Mouse (Mus musculus) liver, embryonic 14.5 days (tissue): ENCODE data around the gene Pigb. TPM values are rescaled to one million over a fixed set of nuclear protein-coding genes. Genes with fewer than 3 reads are reported as not detected.

Experiments
- ATAC-seq: fragments of 200-750 bp; cut with Nextera tagmentation; 2 replicates; pipeline ENCODE4 v1.8.0; 2017; ENCODE audit warnings: moderate number of reproducible peaks, mild to moderate bottlenecking, moderate library complexity; ENCODE audit not compliant: insufficient read depth
- DNase-seq, 3 experiments: peaks; one replicate each; pipeline ENCODE4 v3.0.0-alpha.2; 2012 to 2013; ENCODE audit warnings: low read depth in 3 of 3, low spot score in 3 of 3
- H3K27ac ChIP-seq: fragments of 300-500 bp; sonication (generic); 2 replicates; pipeline ENCODE4 v1.5.1; 2014; ENCODE audit warnings: moderate library complexity, mild to moderate bottlenecking, control low read depth, inconsistent platforms
- H3K27me3 ChIP-seq: fragments of 300-500 bp; sonication (generic); 2 replicates; pipeline ENCODE4 v1.6.1; 2014; ENCODE audit warnings: mild to moderate bottlenecking, low read length, moderate library complexity; ENCODE audit not compliant: control insufficient read depth, insufficient read depth
- H3K36me3 ChIP-seq: fragments of 300-500 bp; sonication (generic); replicated peaks from 2 replicates; pipeline ENCODE4 v1.6.1; 2014; ENCODE audit warnings: low read depth; ENCODE audit not compliant: control insufficient read depth, insufficient read depth
- H3K4me1 ChIP-seq, 2 experiments: fragments of 200-500 bp in 1 of 2; fragments of 300-500 bp in 1 of 2; sonication (generic) in 1 of 2; replicated peaks; 2 replicates each; pipeline ENCODE4 v1.6.1; 2012 to 2014; ENCODE audit warnings: antibody characterized with exemption in 1 of 2, inconsistent platforms in 1 of 2, low read length in 1 of 2; ENCODE audit not compliant: control insufficient read depth in 2 of 2, insufficient read depth in 2 of 2
- H3K4me2 ChIP-seq: fragments of 300-500 bp; sonication (generic); 2 replicates; pipeline ENCODE4 v1.6.1; 2014; ENCODE audit warnings: low read depth, mild to moderate bottlenecking, control low read depth, moderate library complexity
- H3K4me3 ChIP-seq, 2 experiments: fragments of 200-500 bp in 1 of 2; fragments of 300-500 bp in 1 of 2; sonication (generic) in 1 of 2; 2 replicates each; pipeline ENCODE4 v1.5.1; 2012 to 2014; ENCODE audit warnings: low read depth in 2 of 2, low read length in 2 of 2, mild to moderate bottlenecking in 2 of 2, control low read depth in 1 of 2, inconsistent platforms in 1 of 2, moderate library complexity in 1 of 2; ENCODE audit not compliant: insufficient read depth in 1 of 2
- H3K9ac ChIP-seq: fragments of 300-500 bp; sonication (generic); replicated peaks from 2 replicates; pipeline ENCODE4 v1.6.1; 2014; ENCODE audit warnings: mild to moderate bottlenecking, control low read depth, moderate library complexity
- H3K9me3 ChIP-seq: fragments of 300-500 bp; sonication (generic); 2 replicates; pipeline ENCODE4 v1.6.1; 2016; ENCODE audit warnings: low read length, mixed read lengths; ENCODE audit not compliant: control insufficient read depth
- CTCF ChIP-seq: IDR thresholded peaks from 2 replicates; pipeline ENCODE4 v1.5.1; 2016; ENCODE audit warnings: antibody characterized with exemption, low read depth, control low read depth
- EP300 ChIP-seq: IDR thresholded peaks from 2 replicates; pipeline ENCODE4 v1.6.1; 2016; ENCODE audit warnings: antibody characterized with exemption, low read depth
- WGBS: fragments of 180-500 bp; shearing (Covaris S2); extraction: QIAGEN DNeasy Blood & Tissue Kit; methylation state at CpG from one replicate; pipeline ENCODE4 v1.1.7; 2014; ENCODE audit not compliant: insufficient replicate concordance; 5-methylcytosine and 5-hydroxymethylcytosine counted together
- polyA plus RNA-seq, 2 experiments: library from polyadenylated mRNA; depleted of rRNA in 1 of 2; stranded (reverse) in 1 of 2; unstranded in 1 of 2; fragments of >200 nt; fragmentation: Nextera tagmentation in 1 of 2; extraction: Ambion mirVana in 1 of 2; gene quantifications; 2 replicates each; pipeline versions ENCODE4 v1.2.1 to v1.2.3; 2012 to 2014

The Pigb gene
- polyA plus RNA-seq, 2 experiments = 4.3 to 5.2 TPM

DNA sequence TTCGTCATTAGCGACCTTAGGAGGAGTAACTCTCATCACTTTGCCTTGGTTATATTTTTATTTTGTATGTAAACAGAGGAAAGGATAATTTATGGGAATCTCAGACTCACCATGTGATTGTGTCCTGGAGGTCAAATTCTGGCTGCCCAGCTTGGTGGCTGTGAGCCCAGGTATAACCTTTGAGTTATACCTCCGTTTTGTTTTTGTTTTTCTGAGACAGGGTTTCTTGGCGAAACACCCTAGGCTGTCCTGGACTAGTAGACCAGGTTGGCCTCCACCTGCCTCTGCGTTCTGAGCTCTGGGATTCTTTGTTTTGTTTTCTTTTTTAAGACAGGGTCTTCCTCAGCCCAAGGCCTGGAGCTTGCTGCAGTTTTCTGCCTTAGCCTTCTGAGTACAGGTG, 51.5 kb downstream of the Pigb start:
- no peak for DNase-seq
- Histone ChIP-seq H3K27me3 (no peaks in the 10 kb centered on the region), H3K4me2 (no peak overlapping the region), H3K9ac (no peak overlapping the region), H3K27ac (no peak overlapping the region), H3K4me3 (no peak overlapping the region), H3K36me3 (no peaks in the 10 kb centered on the region), H3K9me3 (no peaks in the 10 kb centered on the region), H3K4me1 (peaks cover 5 to 10% of the 10 kb centered on the region in 2 experiments)
- ATAC-seq = no peak
- TF ChIP-seq EP300 = no peak
- no peak for TF ChIP-seq CTCF
- 64% methylated on average over 5 of the region's 5 CpGs for WGBS

DNA sequence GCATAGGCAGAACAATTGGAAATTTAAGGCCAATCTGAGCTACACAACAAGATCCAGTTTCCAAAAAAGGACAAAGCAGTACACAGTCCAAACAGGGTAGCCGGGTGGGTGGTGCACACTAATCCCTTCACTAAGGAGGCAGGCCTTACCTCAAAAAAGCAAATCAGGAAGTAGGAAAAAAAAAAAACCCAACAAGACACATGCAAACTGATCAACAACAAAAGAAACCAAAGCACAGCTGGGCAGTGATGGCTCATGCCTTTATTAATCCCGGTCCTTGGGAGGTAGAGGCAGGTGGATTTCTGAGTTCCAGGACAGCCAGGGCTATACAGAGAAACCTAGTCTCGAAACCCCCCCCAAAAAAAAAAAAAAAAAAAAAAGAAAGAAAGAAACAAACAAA, 52.5 kb downstream of the Pigb start:
- 54% methylated on average over 3 of the region's 3 CpGs for WGBS
- no peak for TF ChIP-seq CTCF
- TF ChIP-seq EP300 = no peak
- no peaks in the 10 kb centered on the region for H3K36me3 ChIP-seq
- no peak overlapping the region for H3K9ac ChIP-seq
- no peaks in the 10 kb centered on the region for H3K9me3 ChIP-seq
- H3K27ac ChIP-seq = no peak overlapping the region
- H3K4me1 ChIP-seq = peaks cover 5 to 10% of the 10 kb centered on the region in 2 experiments
- no peak for ATAC-seq
- no peaks in the 10 kb centered on the region for H3K27me3 ChIP-seq
- no peak for DNase-seq
- H3K4me2 ChIP-seq = no peak overlapping the region
- H3K4me3 ChIP-seq = no peak overlapping the region

DNA sequence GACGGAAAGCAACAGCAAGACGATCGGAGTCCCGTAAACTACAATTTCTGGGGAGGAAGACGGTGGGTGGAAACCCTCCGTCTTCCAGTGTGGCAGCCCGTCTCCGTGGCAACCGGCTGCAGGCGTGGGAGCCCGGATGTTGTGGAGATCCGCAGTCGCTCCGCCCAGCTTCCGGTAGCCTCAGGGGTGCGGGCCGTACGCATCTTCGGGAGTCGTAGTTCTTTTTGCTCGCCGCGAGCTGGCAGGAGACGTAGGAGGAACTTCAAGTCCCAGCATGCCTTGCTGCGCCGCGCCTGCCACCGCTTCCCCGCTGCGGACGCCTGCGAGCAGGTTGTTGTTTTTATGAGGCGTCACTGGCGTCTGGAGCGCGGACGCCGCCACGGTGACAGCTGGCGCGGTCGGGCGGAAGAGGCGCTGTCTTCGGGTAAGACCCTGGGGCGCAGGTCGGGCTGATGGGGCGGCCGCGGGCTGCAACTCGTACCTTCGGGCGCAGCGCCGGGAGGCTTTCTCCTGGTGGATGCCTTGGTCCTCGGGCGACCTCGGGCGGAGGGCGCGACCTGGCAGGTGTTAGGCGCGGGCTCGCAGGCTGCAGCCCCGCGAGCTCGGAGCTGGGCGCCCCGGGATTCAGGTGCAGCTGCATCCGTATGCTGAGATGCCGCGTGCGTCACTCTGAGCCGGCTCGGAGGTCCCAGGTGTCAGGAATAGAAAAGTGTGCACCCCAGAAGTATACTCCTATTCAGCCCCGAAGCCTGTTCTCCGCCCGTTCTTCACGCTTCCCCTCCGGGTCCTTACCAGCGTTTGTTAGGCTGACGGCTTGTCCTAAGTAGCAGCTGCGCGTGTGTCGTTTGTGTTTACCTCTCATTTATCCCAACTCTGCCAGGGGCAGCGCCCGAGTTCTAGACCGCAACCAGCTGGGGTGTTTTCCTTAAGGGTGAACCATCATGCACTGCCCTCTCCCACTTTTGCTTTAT, 54.6 kb downstream of the Pigb start, which contains the start of the genes Ccpg1os and Ccpg1:
Ccpg1os (minus strand) TSS at position 133 of the 971 bp plus-strand sequence.
Ccpg1 (plus strand) TSS at position 180 of the 971 bp plus-strand sequence.
- peak within 1 kb of the TSS; percentile 76 for H3K4me3 ChIP-seq
- H3K27ac ChIP-seq = peak within 1 kb of the TSS; percentile 17
- H3K4me2 ChIP-seq = peak within 1 kb of the TSS; percentile 96
- DNase-seq (peak; percentile 92 to 93 (median 93)), ATAC-seq (peak; percentile 99)
- TF ChIP-seq EP300 = no peak
- TF ChIP-seq CTCF = peak; percentile 48
- H3K4me1 ChIP-seq = peaks cover 5 to 10% of the 10 kb centered on the region in 2 experiments
- WGBS = under 1% methylated on average over 88 of the region's 88 CpGs
- peak within 1 kb of the TSS; percentile 77 for H3K9ac ChIP-seq
- H3K36me3 ChIP-seq = no peaks in the 10 kb centered on the region
- H3K27me3 ChIP-seq = no peaks in the 10 kb centered on the region
- no peaks in the 10 kb centered on the region for H3K9me3 ChIP-seq

DNA sequence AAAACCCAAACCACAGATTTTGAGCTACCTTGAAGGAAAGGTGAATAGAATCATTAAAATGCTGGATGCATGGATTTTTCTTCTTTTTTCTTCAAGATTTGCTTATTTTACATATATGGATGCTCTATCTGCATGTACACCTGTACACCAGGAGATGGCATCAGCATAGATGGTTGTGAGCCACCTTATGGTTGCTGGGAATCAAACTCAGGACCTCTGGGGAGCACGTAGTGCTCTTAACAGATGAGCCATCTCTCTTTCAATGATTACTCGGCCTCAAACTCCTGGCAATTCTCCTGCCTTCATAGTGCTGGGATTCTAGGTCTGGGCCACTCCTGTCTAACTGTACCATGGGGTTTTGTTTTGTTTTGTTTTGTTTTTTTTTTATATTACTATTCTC, 57.1 kb downstream of the Pigb start:
- TF ChIP-seq EP300 (no peak), CTCF (no peak)
- Histone ChIP-seq H3K9me3 (no peaks in the 10 kb centered on the region), H3K4me2 (no peak overlapping the region), H3K9ac (no peak overlapping the region), H3K27ac (no peak overlapping the region), H3K4me3 (no peak overlapping the region), H3K4me1 (peaks cover 5 to 8% of the 10 kb centered on the region in 2 experiments), H3K27me3 (no peaks in the 10 kb centered on the region), H3K36me3 (no peaks in the 10 kb centered on the region)
- ATAC-seq (no peak), DNase-seq (no peak)
- WGBS = 47% methylated on average over 2 of the region's 2 CpGs

GRCm38 (mm10) chr9:72975242-72975641, 64.9 kb downstream of the Pigb start:
- WGBS = 65% methylated on average over 1 of the region's 1 CpGs
- ATAC-seq = no peak

More at GRCm38 (mm10) chr9:72975242-72975641, 64.9 kb downstream of the Pigb start:
- no peak overlapping the region for H3K4me3 ChIP-seq
- no peak overlapping the region for H3K27ac ChIP-seq
- H3K9me3 ChIP-seq = no peaks in the 10 kb centered on the region
- DNase-seq = no peak
- no peaks in the 10 kb centered on the region for H3K27me3 ChIP-seq
- H3K4me2 ChIP-seq = no peak overlapping the region
- no peaks in the 10 kb centered on the region for H3K4me1 ChIP-seq
- no peak overlapping the region for H3K9ac ChIP-seq
- no peak for TF ChIP-seq EP300
- no peak for TF ChIP-seq CTCF
- H3K36me3 ChIP-seq = no peaks in the 10 kb centered on the region
